Mouse (Mus musculus): ENCODE measurements around the gene Ednra. TPM values are rescaled to one million over a fixed set of nuclear protein-coding genes. Genes with fewer than 3 reads are reported as not detected.

Ednra gene
- total and polyA plus RNA-seq, 3 experiments: 7.3 to 22.3 (median 20.0) TPM

- DNase-seq: no peak
Measured at GRCm38 (mm10) chr8:77650646-77651190, 73.5 kb downstream of the Ednra start.

- no peak for DNase-seq
Measured at GRCm38 (mm10) chr8:77640093-77640839, 84.0 kb downstream of the Ednra start.

- DNase-seq: no peak
Measured at GRCm38 (mm10) chr8:77637593-77637992, 86.7 kb downstream of the Ednra start.

- no peak for DNase-seq
Measured at GRCm38 (mm10) chr8:77634035-77634434, 90.2 kb downstream of the Ednra start.

- no peak for DNase-seq
Measured at GRCm38 (mm10) chr8:77633211-77633610, 91.1 kb downstream of the Ednra start.

- no peak for DNase-seq
Measured at GRCm38 (mm10) chr8:77630691-77631090, 93.6 kb downstream of the Ednra start.

- peak; percentile 76 for DNase-seq
Measured at GRCm38 (mm10) chr8:77629858-77630537, 94.3 kb downstream of the Ednra start.

- no peak for DNase-seq
Measured at GRCm38 (mm10) chr8:77623677-77624209, 100.5 kb downstream of the Ednra start.

- peak; percentile 65 for DNase-seq
Measured at GRCm38 (mm10) chr8:77617916-77618315, 106.3 kb downstream of the Ednra start.

Other genes starting within 250 kb of the Ednra start
- 10 to 100 TPM; 16.9 to 29.1 TPM for gene Arhgap10, start 206.5 kb downstream of the Ednra start, total RNA-seq (2021)
- 20.5 and 32.5 TPM in 2 replicates for gene Arhgap10, start 206.5 kb downstream of the Ednra start, polyA plus RNA-seq (2012; rRNA removed)
- gene Prmt9, start 175.1 kb downstream of the Ednra start, total RNA-seq (2021): 10 to 100 TPM; 14.6 to 15.1 TPM
- gene Prmt9, start 175.1 kb downstream of the Ednra start, polyA plus RNA-seq (2012; rRNA removed): 8.6 and 11.5 TPM in 2 replicates
- 10 to 100 TPM; 35.6 to 36.9 TPM for gene Tmem184c, start 113.8 kb downstream of the Ednra start, total RNA-seq (2021)
- 10.1 and 10.2 TPM in 2 replicates for gene Tmem184c, start 113.8 kb downstream of the Ednra start, polyA plus RNA-seq (2012; rRNA removed)